ENCODE assay signal across 8 mouse cellular contexts in the genomic region with DNA sequence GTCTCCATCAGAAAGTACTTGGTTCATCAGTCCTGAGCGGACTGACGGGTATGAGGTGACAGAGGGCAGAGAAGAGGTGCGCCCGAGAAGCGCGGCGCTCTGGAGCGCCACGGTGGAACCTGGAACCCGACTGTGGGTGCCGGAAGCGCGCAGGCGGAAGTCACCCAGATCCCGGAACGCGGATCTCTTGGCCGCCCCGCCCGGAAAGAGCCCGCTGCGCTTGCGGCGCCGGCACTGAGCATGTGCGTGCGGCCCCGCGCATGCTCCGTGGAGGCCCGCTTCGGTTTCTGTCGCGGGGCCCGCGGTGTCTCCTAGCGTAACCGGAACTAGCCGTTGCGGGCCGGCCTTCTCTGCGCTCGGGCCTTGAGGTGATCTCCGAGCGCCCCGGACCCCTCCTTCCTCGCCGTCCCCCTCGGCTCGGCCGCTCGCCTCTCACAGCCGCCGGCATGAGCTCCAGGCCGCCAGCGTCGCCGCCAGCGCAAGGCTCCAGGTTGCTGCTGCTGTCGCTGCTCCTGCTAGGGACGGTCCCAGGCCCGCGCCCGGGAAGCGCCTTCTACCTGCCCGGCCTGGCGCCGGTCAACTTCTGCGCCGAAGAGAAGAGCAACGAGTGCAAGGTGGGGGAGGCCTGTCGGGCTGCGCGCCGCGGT. TPM values are rescaled to one million over a fixed set of nuclear protein-coding genes. Genes with fewer than 3 reads are reported as not detected.
DNase-seq lines count a peak whose midpoint lies in the region; ATAC-seq and TF ChIP-seq lines count a peak whose summit lies in the region.

TSS of gene Tm9sf2 (plus strand) at position 217 of the 647 bp plus-strand sequence.

- TF ChIP-seq EP300 in CH12.LX (IDR thresholded peaks at IDR 0.05; ENCODE audit: low read length): no peak

- WGBS in forebrain, embryonic 11.5 days: under 1% methylated on average over 70 of the region's 76 CpGs
- WGBS in heart, embryonic 16.5 days: under 1% methylated on average over 71 of the region's 76 CpGs
- under 1% methylated on average over 76 of the region's 76 CpGs for WGBS in liver, embryonic 16.5 days (ENCODE audit: insufficient replicate concordance)
- under 1% methylated on average over 75 of the region's 76 CpGs for WGBS in neural tube, embryonic 13.5 days

- H3K9ac ChIP-seq in CH12.LX (ENCODE audit: insufficient read depth, low read depth): peak within 1 kb of the TSS; percentile 80
- peak within 1 kb of the TSS; percentile 91 for H3K9ac ChIP-seq in forebrain, embryonic 11.5 days (ENCODE audit: low read length)
- peak within 1 kb of the TSS; percentile 99 for H3K9ac ChIP-seq in heart, embryonic 16.5 days (ENCODE audit: low read length)
- peak within 1 kb of the TSS; percentile 100 for H3K9ac ChIP-seq in liver, embryonic 16.5 days (ENCODE audit: low read depth, low read length)
- H3K9ac ChIP-seq in neural tube, embryonic 13.5 days: peak within 1 kb of the TSS; percentile 96

- H3K27ac ChIP-seq in CH12.LX (ENCODE audit: insufficient read depth, low read depth): peak within 1 kb of the TSS; percentile 77
- peak within 1 kb of the TSS; percentile 79 for H3K27ac ChIP-seq in forebrain, embryonic 11.5 days (ENCODE audit: low read depth, low read length)
- peak within 1 kb of the TSS; percentile 88 for H3K27ac ChIP-seq in heart, embryonic 16.5 days (ENCODE audit: low read length)
- peak within 1 kb of the TSS; percentile 97 for H3K27ac ChIP-seq in liver, embryonic 16.5 days (ENCODE audit: low read length)
- peak within 1 kb of the TSS; percentile 95 for H3K27ac ChIP-seq in neural tube, embryonic 13.5 days (replicated peaks)
- peak within 1 kb of the TSS; percentile 97 for H3K27ac ChIP-seq in testis, adult 2 months (ENCODE audit: control insufficient read depth, insufficient read depth, low read depth, low read length)

- TF ChIP-seq POLR2A in CH12.LX (IDR thresholded peaks at IDR 0.05; ENCODE audit: low read depth, low read length): peak; percentile 94
- peak; percentile 88 for TF ChIP-seq POLR2A in testis, adult 2 months (IDR thresholded peaks at IDR 0.05; ENCODE audit: control insufficient read depth, low read depth, low read length)

- no peak for TF ChIP-seq CTCF in CH12.LX (conservative IDR thresholded peaks at IDR 0.05 in 1 of 2, IDR thresholded peaks at IDR 0.05 in 1 of 2; ENCODE audit: low read depth in 2 of 2, low read length in 2 of 2)
- TF ChIP-seq CTCF in testis, adult 2 months (IDR thresholded peaks at IDR 0.05; ENCODE audit: control insufficient read depth, insufficient read depth, insufficient replicate concordance, low read depth, low read length): no peak

- H3K9me3 ChIP-seq in CH12.LX (replicated peaks; ENCODE audit: low read length): peaks cover 3% of the 10 kb centered on the region
- no peaks in the 10 kb centered on the region for H3K9me3 ChIP-seq in forebrain, embryonic 11.5 days (ENCODE audit: control insufficient read depth, low read length)
- no peaks in the 10 kb centered on the region for H3K9me3 ChIP-seq in heart, embryonic 16.5 days (replicated peaks; ENCODE audit: control insufficient read depth, low read length)
- H3K9me3 ChIP-seq in liver, embryonic 16.5 days (replicated peaks; ENCODE audit: control insufficient read depth, low read length): no peaks in the 10 kb centered on the region
- H3K9me3 ChIP-seq in neural tube, embryonic 13.5 days: no peaks in the 10 kb centered on the region

- dilution Hi-C loops in CH12.LX (cut with MboI; ENCODE audit: extremely low pct_ligation_motif_present, extremely low pct_unique_long_range_greater_than_20kb, low sequenced_read_pairs): no loop called here

- peaks cover 3 to 45% of the 10 kb centered on the region in 2 experiments for H3K4me1 ChIP-seq in CH12.LX (ENCODE audit: control insufficient read depth in 1 of 2, insufficient read depth in 2 of 2)
- H3K4me1 ChIP-seq in forebrain, embryonic 11.5 days (replicated peaks; ENCODE audit: control insufficient read depth, insufficient read depth, low read length): peaks cover 7% of the 10 kb centered on the region
- H3K4me1 ChIP-seq in heart, embryonic 16.5 days (ENCODE audit: control insufficient read depth, insufficient read depth, low read length): peaks cover 22% of the 10 kb centered on the region
- peaks cover 29% of the 10 kb centered on the region for H3K4me1 ChIP-seq in liver, embryonic 16.5 days (ENCODE audit: control insufficient read depth, low read depth, low read length)
- peaks cover 50% of the 10 kb centered on the region for H3K4me1 ChIP-seq in neural tube, embryonic 13.5 days (replicated peaks)
- peaks cover 12% of the 10 kb centered on the region for H3K4me1 ChIP-seq in testis, adult 2 months (ENCODE audit: control insufficient read depth, insufficient read depth, low read length)

- in situ Hi-C loops in CH12.LX (cut with MboI; ENCODE audit: low pct_ligation_motif_present, low pct_unique_long_range_greater_than_20kb, low sequenced_read_pairs): loop anchor here (5.0 kb wide), 1 partner anchor 35 kb away; no protein-coding TSS in a partner anchor

- H3K36me3 ChIP-seq in CH12.LX (replicated peaks in 1 of 2; ENCODE audit: control insufficient read depth in 1 of 2, insufficient read depth in 1 of 2, low read length in 1 of 2): peaks cover 11 to 32% of the 10 kb centered on the region in 2 experiments
- H3K36me3 ChIP-seq in forebrain, embryonic 11.5 days (ENCODE audit: control insufficient read depth, insufficient read depth, low read length): no peaks in the 10 kb centered on the region
- peaks cover 2% of the 10 kb centered on the region; the same call in 1 of the 2 replicates for H3K36me3 ChIP-seq in heart, embryonic 16.5 days (ENCODE audit: control insufficient read depth, insufficient read depth)
- H3K36me3 ChIP-seq in liver, embryonic 16.5 days (ENCODE audit: control insufficient read depth, insufficient read depth): peaks cover 2% of the 10 kb centered on the region; the same call in 1 of the 2 replicates
- peaks cover 10% of the 10 kb centered on the region; the same call in 1 of the 2 replicates for H3K36me3 ChIP-seq in neural tube, embryonic 13.5 days
- no peaks in the 10 kb centered on the region for H3K36me3 ChIP-seq in testis, adult 2 months (ENCODE audit: control insufficient read depth, insufficient read depth, low read length)

- TF ChIP-seq RAD21 in CH12.LX (IDR thresholded peaks at IDR 0.05; ENCODE audit: low read depth, low read length): no peak; the same call in 1 of the 2 replicates

- peaks cover 45% of the 10 kb centered on the region for H3K79me2 ChIP-seq in CH12.LX (replicated peaks; ENCODE audit: control insufficient read depth, extremely low read depth, insufficient read depth, poor library complexity, severe bottlenecking)

- ATAC-seq in forebrain, embryonic 11.5 days (replicated peaks; ENCODE audit: low FRiP score): peak; percentile 92
- peak; percentile 90 for ATAC-seq in heart, embryonic 16.5 days (replicated peaks; ENCODE audit: extremely low read depth, insufficient read depth, low FRiP score)
- ATAC-seq in liver, embryonic 16.5 days (ENCODE audit: low read depth): peak; percentile 89
- peak; percentile 93 for ATAC-seq in neural tube, embryonic 13.5 days (ENCODE audit: low read depth)

- H3K4me2 ChIP-seq in CH12.LX (ENCODE audit: insufficient read depth, low read depth, poor library complexity, severe bottlenecking): peak within 1 kb of the TSS; percentile 100
- H3K4me2 ChIP-seq in forebrain, embryonic 11.5 days (ENCODE audit: low read depth, low read length, severe bottlenecking): peak within 1 kb of the TSS; percentile 49
- peak within 1 kb of the TSS; percentile 73 for H3K4me2 ChIP-seq in heart, embryonic 16.5 days (ENCODE audit: low read depth, low read length)
- H3K4me2 ChIP-seq in liver, embryonic 16.5 days (ENCODE audit: low read depth, low read length): peak within 1 kb of the TSS; percentile 98
- H3K4me2 ChIP-seq in neural tube, embryonic 13.5 days: peak within 1 kb of the TSS; percentile 86

- H3K27me3 ChIP-seq in CH12.LX (replicated peaks): no peaks in the 10 kb centered on the region
- H3K27me3 ChIP-seq in forebrain, embryonic 11.5 days (ENCODE audit: control insufficient read depth, insufficient read depth, low read length): no peaks in the 10 kb centered on the region
- H3K27me3 ChIP-seq in heart, embryonic 16.5 days (ENCODE audit: control insufficient read depth, insufficient read depth, low read length): no peaks in the 10 kb centered on the region
- H3K27me3 ChIP-seq in liver, embryonic 16.5 days (ENCODE audit: control insufficient read depth, insufficient read depth, low read depth, low read length): no peaks in the 10 kb centered on the region
- no peaks in the 10 kb centered on the region for H3K27me3 ChIP-seq in neural tube, embryonic 13.5 days
- no peaks in the 10 kb centered on the region for H3K27me3 ChIP-seq in testis, adult 2 months (ENCODE audit: control insufficient read depth, insufficient read depth, low read length)

- DNase-seq in CH12.LX (ENCODE audit: extremely low read depth): peak; percentile 92
- peak; percentile 85 for DNase-seq in c-Kit-positive CD71-positive TER-119-negative erythroid progenitor cells, embryonic 14.5 days (ENCODE audit: low read depth)
- DNase-seq in forebrain, embryonic 11.5 days (ENCODE audit: low spot score): peak; percentile 94
- peak; percentile 94 to 97 for DNase-seq in kidney, postnatal 4 days

- peak within 1 kb of the TSS; percentile 84 to 100 (median 98) for H3K4me3 ChIP-seq in CH12.LX (replicated peaks in 1 of 3; ENCODE audit: low read depth in 2 of 3, low read length in 2 of 3, poor library complexity in 1 of 3)
- H3K4me3 ChIP-seq in forebrain, embryonic 11.5 days (ENCODE audit: low read depth, low read length): peak within 1 kb of the TSS; percentile 78
- peak within 1 kb of the TSS; percentile 97 for H3K4me3 ChIP-seq in heart, embryonic 16.5 days (ENCODE audit: low read length)
- peak within 1 kb of the TSS; percentile 100 for H3K4me3 ChIP-seq in liver, embryonic 16.5 days (ENCODE audit: low read depth, low read length)
- H3K4me3 ChIP-seq in neural tube, embryonic 13.5 days: peak within 1 kb of the TSS; percentile 99
- H3K4me3 ChIP-seq in testis, adult 2 months (ENCODE audit: control insufficient read depth, low read depth, low read length): peak within 1 kb of the TSS; percentile 99

TF ChIP-seq in CH12.LX, 34 proteins besides CTCF, POLR2A, EP300 and RAD21 (continues in another document):
- TF ChIP-seq MYC (IDR thresholded peaks at IDR 0.05; ENCODE audit: low read depth, low read length): no peak
- TF ChIP-seq ZNF384 (IDR thresholded peaks at IDR 0.05; ENCODE audit: low read depth, low read length): no peak
- peak; percentile 13; the same call in 1 of the 2 replicates for TF ChIP-seq MXI1 (IDR thresholded peaks at IDR 0.05; ENCODE audit: low read depth, low read length)

RNA-seq across cellular contexts. Expression of gene Tm9sf2, which starts in this region (rescaled TPM):
- 49.2 and 59.6 TPM in 2 replicates for total RNA-seq in CH12.LX (2012; rRNA removed)
- total RNA-seq in CH12.LX (2014; rRNA removed): 108 and 119 TPM in 2 replicates
- polyA plus RNA-seq in CH12.LX (2012; ENCODE audit: insufficient read length, low read depth): 73.1 and 85.5 TPM in 2 replicates
- 125 and 130 TPM in 2 replicates for polyA plus RNA-seq in forebrain, embryonic 11.5 days (2014; fragmentation: Nextera tagmentation; extraction: Ambion mirVana)
- polyA plus RNA-seq in heart, embryonic 16.5 days (2015; fragmentation: Nextera tagmentation; extraction: Ambion mirVana): 129 and 135 TPM in 2 replicates
- 78.0 and 78.3 TPM in 2 replicates for polyA plus RNA-seq in liver, embryonic 16.5 days (2015; fragmentation: Nextera tagmentation; extraction: Ambion mirVana)
- 121 and 127 TPM in 2 replicates for polyA plus RNA-seq in neural tube, embryonic 13.5 days (2015; fragmentation: Nextera tagmentation; extraction: Ambion mirVana)
- polyA plus RNA-seq in testis, adult 2 months (2012; rRNA removed): 107 and 163 TPM in 2 replicates

Comparison
In these comparisons a context has a peak if more than half of its experiments do, and no peak if none do; other contexts are left out.
1. Peak in every context shown above with its lines: DNase-seq, ATAC-seq, H3K4me3 ChIP-seq and H3K27ac ChIP-seq.
2. H3K4me2 ChIP-seq: peak in every context shown above with its lines; median percentile 100 in CH12.LX; 98 in liver, embryonic 16.5 days; 86 in neural tube, embryonic 13.5 days; 73 in heart, embryonic 16.5 days; 49 in forebrain, embryonic 11.5 days.